Mouse (Mus musculus) forebrain, embryonic 15.5 days (tissue): ENCODE measurements around the gene Runx1. TPM values are rescaled to one million over a fixed set of nuclear protein-coding genes. Genes with fewer than 3 reads are reported as not detected.

Source experiments
- ATAC-seq: fragments of 200-750 bp; cut with Nextera tagmentation; replicated peaks from 2 replicates; pipeline ENCODE4 v1.8.0; 2017; ENCODE audit warnings: mild to moderate bottlenecking, moderate TSS enrichment, moderate library complexity
- H3K27ac ChIP-seq: fragments of 300-500 bp; sonication (generic); replicated peaks from 2 replicates; pipeline ENCODE4 v1.5.1; 2015; ENCODE audit warnings: mild to moderate bottlenecking, inconsistent platforms
- H3K27me3 ChIP-seq: fragments of 300-500 bp; sonication (generic); 2 replicates; pipeline ENCODE4 v1.6.1; 2015; ENCODE audit warnings: inconsistent platforms
- H3K36me3 ChIP-seq: fragments of 300-500 bp; sonication (generic); 2 replicates; pipeline ENCODE4 v1.6.1; 2015; ENCODE audit warnings: mild to moderate bottlenecking, inconsistent platforms
- H3K4me1 ChIP-seq: fragments of 300-500 bp; sonication (generic); 2 replicates; pipeline ENCODE4 v1.6.1; 2015; ENCODE audit warnings: inconsistent platforms
- H3K4me2 ChIP-seq: fragments of 300-500 bp; sonication (generic); replicated peaks from 2 replicates; pipeline ENCODE4 v1.6.1; 2015; ENCODE audit warnings: mild to moderate bottlenecking, inconsistent platforms
- H3K4me3 ChIP-seq: fragments of 300-500 bp; sonication (generic); 2 replicates; pipeline ENCODE4 v1.5.1; 2015; ENCODE audit warnings: mild to moderate bottlenecking, inconsistent platforms
- H3K9ac ChIP-seq: fragments of 300-500 bp; sonication (generic); replicated peaks from 2 replicates; pipeline ENCODE4 v1.6.1; 2015; ENCODE audit warnings: mild to moderate bottlenecking, inconsistent platforms
- H3K9me3 ChIP-seq: fragments of 300-500 bp; sonication (generic); 2 replicates; pipeline ENCODE4 v1.6.1; 2016; ENCODE audit warnings: inconsistent platforms
- WGBS: fragments of 180-500 bp; shearing (Covaris S2); methylation state at CpG from one replicate; pipeline ENCODE4 v1.1.7; 2015; ENCODE audit warnings: mixed read lengths; 5-methylcytosine and 5-hydroxymethylcytosine counted together
- polyA plus RNA-seq: library from polyadenylated mRNA; unstranded; fragments of >200 nt; fragmentation: Nextera tagmentation; extraction: Ambion mirVana; gene quantifications from 2 replicates; pipeline ENCODE4 v1.2.1, GENCODE M21; 2015

Gene Runx1
- polyA plus RNA-seq, 1 experiment from 2014 or later, result 0.39 TPM

DNA sequence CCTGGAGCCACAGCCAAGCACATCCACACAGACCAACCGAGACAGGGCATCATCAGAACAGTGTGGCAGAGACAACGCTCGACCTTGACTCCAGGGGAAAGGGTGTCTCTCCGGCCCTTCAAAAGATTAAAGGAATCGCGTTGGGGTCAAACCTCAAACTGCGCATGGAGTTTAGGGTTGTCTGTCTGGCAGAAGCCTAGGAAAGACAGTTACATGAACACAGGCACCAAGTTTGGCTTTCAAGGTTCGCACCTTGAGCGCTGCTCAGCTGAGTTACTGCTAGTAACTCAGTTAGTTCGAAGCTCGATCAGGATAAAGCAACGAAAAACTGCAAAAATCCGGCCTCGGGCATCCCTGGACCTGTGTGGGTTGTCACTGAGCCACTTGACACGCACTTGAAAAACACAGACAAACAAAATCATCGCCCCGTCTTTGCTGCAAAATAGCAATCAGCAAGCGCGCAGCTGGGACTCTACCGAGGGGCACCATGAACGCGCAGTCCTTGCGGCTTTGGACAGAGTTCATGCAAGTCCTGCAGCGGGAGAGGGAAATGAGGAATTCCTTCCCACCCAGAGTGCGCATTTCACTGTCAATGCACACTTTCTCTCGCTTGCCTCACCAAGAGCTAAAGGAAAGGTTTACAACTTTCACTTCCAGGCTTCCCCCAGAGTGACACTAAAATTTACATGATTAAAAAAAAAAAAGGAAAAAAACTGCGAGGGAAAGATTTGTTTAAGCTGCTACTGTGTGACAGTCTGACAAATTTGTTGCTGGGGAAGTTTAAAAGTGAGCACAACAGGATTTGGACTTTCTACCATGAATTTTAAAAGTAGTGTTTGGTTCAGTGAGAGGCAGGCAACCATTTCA is 126.2 kb downstream of the Runx1 start:
- peaks cover 43% of the 10 kb centered on the region for H3K4me1 ChIP-seq
- peaks cover 69% of the 10 kb centered on the region for H3K27me3 ChIP-seq
- H3K27ac ChIP-seq, result no peak overlapping the region
- no peak overlapping the region for H3K9ac ChIP-seq
- ATAC-seq, result no peak
- no peaks in the 10 kb centered on the region for H3K36me3 ChIP-seq
- no peaks in the 10 kb centered on the region for H3K9me3 ChIP-seq
- no peak overlapping the region for H3K4me3 ChIP-seq
- WGBS, result 2% methylated on average over 27 of the region's 27 CpGs
- no peak overlapping the region for H3K4me2 ChIP-seq

DNA sequence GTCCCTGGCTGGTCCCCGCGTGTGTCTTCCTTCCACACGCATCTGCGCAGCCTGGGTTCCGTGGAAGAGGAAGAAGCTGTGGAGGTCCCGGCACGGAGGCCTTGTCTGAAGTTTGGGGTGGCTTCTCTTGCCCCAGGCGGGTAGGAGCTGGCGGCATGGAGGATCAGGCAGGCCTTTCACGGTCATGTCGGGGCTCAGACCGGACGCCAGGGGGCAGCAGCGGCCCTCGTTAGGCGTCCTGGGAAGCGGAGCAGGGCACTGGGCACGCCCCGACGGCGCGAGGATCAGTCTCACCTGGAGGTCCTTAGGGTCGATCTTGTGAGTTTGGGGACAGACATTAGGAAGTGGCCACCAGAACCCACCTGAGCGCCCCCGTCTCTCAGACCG is 127.3 kb downstream of the Runx1 start:
- peak overlapping the region; percentile 90 for H3K4me2 ChIP-seq
- H3K4me3 ChIP-seq, result peak overlapping the region; percentile 48
- peaks cover 80% of the 10 kb centered on the region for H3K27me3 ChIP-seq
- peaks cover 46% of the 10 kb centered on the region for H3K4me1 ChIP-seq
- ATAC-seq, result peak; percentile 80
- H3K9me3 ChIP-seq, result no peaks in the 10 kb centered on the region
- H3K27ac ChIP-seq, result no peak overlapping the region
- H3K9ac ChIP-seq, result peak overlapping the region; percentile 5; the same call in 1 of the 2 replicates
- no peaks in the 10 kb centered on the region for H3K36me3 ChIP-seq
- under 1% methylated on average over 26 of the region's 26 CpGs for WGBS

DNA sequence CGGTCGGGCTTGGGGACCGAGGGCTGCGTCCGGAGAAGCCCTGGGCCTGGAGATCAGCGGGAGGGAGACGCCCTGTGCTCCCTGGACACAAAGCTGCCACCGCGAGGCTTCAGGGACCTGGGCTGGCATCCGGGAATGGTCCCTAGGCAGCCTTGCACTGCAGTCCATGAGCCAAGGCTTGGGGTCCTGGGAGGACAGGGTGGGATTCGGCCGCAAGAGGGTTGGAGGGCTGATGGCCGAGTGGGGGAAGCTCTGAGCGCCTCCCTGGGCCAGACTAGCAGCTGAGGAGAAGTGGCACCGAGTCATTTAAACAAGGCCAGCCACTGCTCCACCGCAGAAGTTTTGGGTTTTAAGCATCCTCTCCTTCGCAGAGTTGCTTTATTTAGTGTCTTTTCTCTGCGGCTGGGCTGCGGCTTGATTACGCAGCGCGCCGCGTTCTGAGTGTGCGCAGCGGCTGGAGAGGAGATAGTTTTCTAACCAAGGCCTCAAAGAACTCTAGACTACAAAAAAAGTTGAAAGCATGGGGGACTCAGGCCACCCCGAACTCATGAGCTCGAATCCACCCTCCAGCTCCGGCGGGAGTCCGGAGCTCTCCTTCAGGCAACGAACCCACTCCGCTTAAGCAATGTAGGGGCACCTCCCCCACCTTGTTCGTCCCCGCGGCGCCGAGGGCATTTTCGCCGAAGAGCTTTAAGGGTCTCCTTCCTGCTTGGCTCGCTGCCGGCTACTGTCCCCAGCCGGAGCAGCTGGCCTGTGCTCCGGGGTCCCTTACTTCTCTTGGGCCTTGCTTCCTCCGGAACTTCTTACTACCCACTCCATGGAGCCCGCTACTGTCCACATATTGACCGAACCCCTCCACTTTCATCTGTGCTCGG is 128.0 kb downstream of the Runx1 start:
- Histone ChIP-seq H3K4me3 (peak overlapping the region; percentile 48), H3K4me1 (peaks cover 46% of the 10 kb centered on the region), H3K27ac (no peak overlapping the region), H3K4me2 (peak overlapping the region; percentile 90), H3K36me3 (no peaks in the 10 kb centered on the region), H3K9me3 (no peaks in the 10 kb centered on the region), H3K27me3 (peaks cover 80% of the 10 kb centered on the region), H3K9ac (peak overlapping the region; percentile 32)
- peak; percentile 38 for ATAC-seq
- WGBS, result under 1% methylated on average over 48 of the region's 48 CpGs

DNA sequence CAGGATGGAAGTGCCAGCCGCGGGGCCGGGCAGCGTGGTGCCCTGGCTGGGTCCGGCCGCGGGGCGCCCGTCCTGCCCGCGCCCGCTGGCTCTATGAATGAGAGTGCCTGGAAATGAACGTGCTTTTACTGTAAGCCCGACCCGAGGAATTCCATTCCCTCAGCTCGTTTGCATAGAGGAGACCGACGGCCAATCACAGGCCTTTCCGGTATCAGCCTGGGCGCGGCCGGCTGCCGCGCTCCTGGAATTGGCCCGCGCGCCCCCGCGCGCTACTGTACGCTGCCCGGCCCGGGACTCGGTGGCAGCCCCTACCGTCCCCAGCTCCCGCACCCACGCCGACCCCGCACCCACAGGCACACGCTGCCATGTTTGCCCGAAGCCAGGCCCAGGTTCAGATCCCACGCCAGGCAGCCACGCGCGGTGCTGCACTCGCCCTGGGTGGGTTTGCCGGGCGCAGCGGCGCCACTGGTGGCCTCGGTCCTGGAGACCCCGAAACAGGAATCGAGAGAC is 128.7 kb downstream of the Runx1 start:
- peaks cover 46% of the 10 kb centered on the region for H3K4me1 ChIP-seq
- H3K36me3 ChIP-seq, result no peaks in the 10 kb centered on the region
- ATAC-seq, result peak; percentile 90
- H3K4me2 ChIP-seq, result peak overlapping the region; percentile 90
- no peak overlapping the region for H3K27ac ChIP-seq
- H3K9ac ChIP-seq, result peak overlapping the region; percentile 32; the same call in 1 of the 2 replicates
- H3K4me3 ChIP-seq, result peak overlapping the region; percentile 48
- WGBS, result under 1% methylated on average over 53 of the region's 53 CpGs
- H3K27me3 ChIP-seq, result peaks cover 84% of the 10 kb centered on the region
- no peaks in the 10 kb centered on the region for H3K9me3 ChIP-seq

DNA sequence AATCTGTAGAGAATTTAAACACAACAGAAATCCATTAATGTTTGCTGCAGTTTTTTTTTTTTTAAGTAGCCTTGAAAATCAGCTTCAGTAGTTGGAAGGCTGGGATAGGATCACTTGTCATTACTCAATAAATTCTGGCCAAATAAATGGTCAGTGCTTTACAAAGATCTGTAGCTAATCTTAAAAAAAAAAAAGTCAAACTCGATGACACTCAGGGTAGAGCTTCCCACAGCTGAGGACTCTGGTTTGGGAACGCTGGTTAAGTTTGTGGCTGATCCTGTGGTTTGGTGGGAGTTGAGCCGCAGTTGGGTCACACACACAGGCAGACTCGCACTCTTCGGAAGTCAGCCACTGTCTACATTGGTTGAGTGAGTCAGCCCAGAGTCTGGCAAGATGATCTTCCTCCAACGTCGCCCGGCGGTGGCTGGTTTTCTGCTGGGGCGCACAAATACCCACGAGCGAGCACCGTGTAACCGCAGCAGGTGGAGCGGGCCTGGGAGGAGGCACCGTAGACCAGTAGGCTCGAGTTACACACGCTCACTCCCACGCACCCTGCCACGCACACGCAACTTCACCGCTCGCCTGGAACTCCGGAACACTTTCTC is 129.4 kb downstream of the Runx1 start:
- H3K4me2 ChIP-seq, result peak overlapping the region; percentile 90
- WGBS, result under 1% methylated on average over 24 of the region's 24 CpGs
- H3K9ac ChIP-seq, result no peak overlapping the region
- H3K36me3 ChIP-seq, result no peaks in the 10 kb centered on the region
- no peak overlapping the region for H3K27ac ChIP-seq
- no peak for ATAC-seq
- no peaks in the 10 kb centered on the region for H3K9me3 ChIP-seq
- H3K4me3 ChIP-seq, result peak overlapping the region; percentile 48
- peaks cover 86% of the 10 kb centered on the region for H3K27me3 ChIP-seq
- peaks cover 46% of the 10 kb centered on the region for H3K4me1 ChIP-seq

DNA sequence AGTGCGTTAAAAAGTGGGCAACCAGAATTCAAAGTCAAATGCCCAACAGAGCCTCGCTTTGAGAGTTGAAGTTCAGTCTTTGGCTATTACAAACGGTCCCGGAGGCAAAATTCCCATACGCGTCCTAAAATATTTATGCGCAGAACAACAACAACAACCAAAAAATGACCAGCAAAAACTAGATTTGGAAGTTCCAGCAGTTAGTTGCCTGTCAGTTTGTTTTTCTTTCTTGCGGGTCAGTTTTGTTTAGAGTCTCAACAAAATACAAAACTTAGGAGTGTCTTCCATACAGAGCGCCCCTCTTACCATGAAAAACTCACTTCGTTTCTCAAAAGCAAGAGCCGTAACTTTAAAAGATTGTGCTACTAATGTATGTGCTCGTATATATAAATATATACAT is 130.0 kb downstream of the Runx1 start:
- H3K4me3 ChIP-seq, result 0 out of 2 replicates have a peak overlapping the region, but pooled peaks have one; percentile 1
- no peak overlapping the region for H3K27ac ChIP-seq
- H3K9ac ChIP-seq, result no peak overlapping the region
- H3K4me1 ChIP-seq, result peaks cover 46% of the 10 kb centered on the region
- WGBS, result 9% methylated on average over 12 of the region's 12 CpGs
- no peaks in the 10 kb centered on the region for H3K9me3 ChIP-seq
- no peaks in the 10 kb centered on the region for H3K36me3 ChIP-seq
- H3K27me3 ChIP-seq, result peaks cover 88% of the 10 kb centered on the region
- no peak overlapping the region for H3K4me2 ChIP-seq
- no peak for ATAC-seq

DNA sequence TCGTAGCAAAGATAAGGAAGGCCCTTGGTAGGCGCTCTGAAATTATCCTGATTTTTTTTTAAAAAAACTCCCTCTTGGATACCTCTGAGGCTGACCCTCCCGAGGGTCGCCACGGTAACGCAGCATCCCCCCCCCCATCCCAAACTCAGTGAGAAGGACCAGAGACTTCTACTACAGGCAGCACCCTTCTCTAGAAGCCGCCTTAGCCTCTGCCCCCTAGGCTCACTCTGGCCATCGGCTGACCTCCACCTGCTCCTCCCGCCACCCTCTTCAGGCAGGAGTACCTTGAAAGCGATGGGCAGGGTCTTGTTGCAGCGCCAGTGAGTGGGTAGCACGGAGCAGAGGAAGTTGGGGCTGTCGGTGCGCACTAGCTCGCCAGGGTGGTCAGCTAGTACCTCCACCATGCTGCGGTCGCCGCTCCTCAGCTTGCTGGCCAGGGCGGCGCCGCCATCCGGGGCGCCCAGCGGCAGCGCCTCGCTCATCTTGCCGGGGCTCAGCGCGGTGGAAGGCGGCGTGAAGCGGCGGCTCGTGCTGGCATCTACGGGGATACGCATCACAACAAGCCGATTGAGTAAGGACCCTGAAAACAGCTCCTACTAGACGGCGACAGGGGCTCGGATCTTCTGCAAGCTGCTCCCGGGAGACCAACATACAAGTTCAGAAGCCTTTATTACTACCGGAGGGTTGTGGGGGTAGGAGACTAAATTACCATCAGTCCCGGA is 130.6 kb downstream of the Runx1 start:
- peak overlapping the region; percentile 1; the same call in 1 of the 2 replicates for H3K4me3 ChIP-seq
- H3K27ac ChIP-seq, result no peak overlapping the region
- H3K9ac ChIP-seq, result no peak overlapping the region
- H3K9me3 ChIP-seq, result no peaks in the 10 kb centered on the region
- ATAC-seq, result no peak
- peaks cover 87% of the 10 kb centered on the region for H3K27me3 ChIP-seq
- peaks cover 46% of the 10 kb centered on the region for H3K4me1 ChIP-seq
- H3K36me3 ChIP-seq, result no peaks in the 10 kb centered on the region
- under 1% methylated on average over 43 of the region's 43 CpGs for WGBS
- H3K4me2 ChIP-seq, result peak overlapping the region; percentile 10

DNA sequence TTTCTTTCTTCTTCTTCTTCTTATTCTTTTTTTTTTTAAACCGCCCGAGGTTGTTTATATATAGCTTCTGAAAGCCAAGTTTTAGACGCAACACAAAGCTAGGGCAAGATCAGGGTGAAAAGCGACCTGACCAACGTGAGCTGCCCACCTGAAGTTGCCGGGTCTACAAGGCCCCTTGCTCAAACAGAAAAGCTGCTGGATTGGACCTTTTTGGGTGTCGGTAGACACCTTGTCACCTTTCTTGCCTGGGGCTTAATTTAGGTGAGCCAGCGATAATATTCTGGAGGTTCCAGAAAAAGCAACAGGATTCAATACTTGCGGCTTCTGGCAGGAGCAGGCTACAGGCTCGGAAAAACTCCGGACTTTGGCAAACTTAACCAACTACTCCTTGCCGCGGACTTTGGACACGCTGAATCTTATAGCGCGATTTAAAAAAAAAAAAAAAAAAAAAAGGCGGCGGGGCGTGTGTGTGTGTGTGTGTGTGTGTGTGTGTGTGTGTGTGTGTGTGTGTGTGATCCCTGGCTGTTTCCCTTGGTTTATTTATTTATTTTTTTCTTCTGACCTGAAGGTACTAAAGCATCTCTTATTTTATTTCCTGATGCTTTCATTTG is 131.3 kb downstream of the Runx1 start:
- peaks cover 85% of the 10 kb centered on the region for H3K27me3 ChIP-seq
- no peak overlapping the region for H3K4me2 ChIP-seq
- peaks cover 42% of the 10 kb centered on the region for H3K4me1 ChIP-seq
- no peaks in the 10 kb centered on the region for H3K36me3 ChIP-seq
- no peak for ATAC-seq
- H3K27ac ChIP-seq, result no peak overlapping the region
- H3K9ac ChIP-seq, result no peak overlapping the region
- WGBS, result 2% methylated on average over 17 of the region's 19 CpGs
- H3K4me3 ChIP-seq, result no peak overlapping the region
- no peaks in the 10 kb centered on the region for H3K9me3 ChIP-seq

DNA sequence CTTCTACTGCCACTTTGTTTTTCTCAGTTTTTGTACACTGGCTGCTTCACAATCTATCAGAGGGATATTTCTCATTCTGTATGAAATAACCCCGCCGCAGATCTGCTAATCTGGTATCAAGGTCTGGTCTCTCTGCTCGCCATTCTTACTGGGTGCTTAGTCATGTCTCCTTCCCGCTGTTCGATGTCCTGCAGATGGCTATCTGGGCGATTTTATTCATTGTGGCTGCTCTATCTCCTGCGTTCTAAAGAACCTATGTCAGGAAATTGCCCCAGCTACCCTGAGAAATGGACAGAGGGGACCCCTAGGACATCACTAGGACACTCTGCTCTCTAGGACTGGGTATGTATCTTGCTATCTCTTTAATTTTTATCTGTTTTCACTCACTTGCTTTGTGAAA is 135.2 kb downstream of the Runx1 start:
- Histone ChIP-seq H3K9ac (no peak overlapping the region), H3K4me1 (peaks cover 11% of the 10 kb centered on the region), H3K27ac (no peak overlapping the region), H3K9me3 (no peaks in the 10 kb centered on the region), H3K4me2 (no peak overlapping the region), H3K36me3 (no peaks in the 10 kb centered on the region), H3K4me3 (no peak overlapping the region), H3K27me3 (peaks cover 52% of the 10 kb centered on the region)
- no peak for ATAC-seq
- 75% methylated on average over 7 of the region's 7 CpGs for WGBS

DNA sequence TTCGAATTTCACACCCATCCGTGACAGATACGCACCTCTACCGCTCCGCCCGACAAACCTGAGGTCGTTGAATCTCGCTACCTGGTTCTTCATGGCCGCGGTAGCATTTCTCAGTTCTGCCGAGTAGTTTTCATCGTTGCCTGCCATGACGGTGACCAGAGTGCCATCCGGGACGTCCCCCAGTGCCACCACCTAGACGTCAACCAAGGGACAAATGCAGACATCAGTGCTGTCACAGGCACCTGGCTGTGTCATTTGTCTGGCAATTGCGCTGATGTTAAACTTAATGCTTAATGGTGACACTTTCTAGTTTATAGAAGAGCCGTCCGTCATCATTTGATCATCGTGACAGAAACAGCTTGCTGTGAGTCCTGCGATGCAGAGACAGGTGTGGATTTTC is 137.0 kb downstream of the Runx1 start:
- peaks cover 38% of the 10 kb centered on the region for H3K27me3 ChIP-seq
- H3K9ac ChIP-seq, result no peak overlapping the region
- ATAC-seq, result no peak
- H3K4me2 ChIP-seq, result no peak overlapping the region
- no peak overlapping the region for H3K4me3 ChIP-seq
- no peaks in the 10 kb centered on the region for H3K4me1 ChIP-seq
- no peaks in the 10 kb centered on the region for H3K36me3 ChIP-seq
- H3K9me3 ChIP-seq, result no peaks in the 10 kb centered on the region
- H3K27ac ChIP-seq, result no peak overlapping the region
- 96% methylated on average over 21 of the region's 21 CpGs for WGBS

DNA sequence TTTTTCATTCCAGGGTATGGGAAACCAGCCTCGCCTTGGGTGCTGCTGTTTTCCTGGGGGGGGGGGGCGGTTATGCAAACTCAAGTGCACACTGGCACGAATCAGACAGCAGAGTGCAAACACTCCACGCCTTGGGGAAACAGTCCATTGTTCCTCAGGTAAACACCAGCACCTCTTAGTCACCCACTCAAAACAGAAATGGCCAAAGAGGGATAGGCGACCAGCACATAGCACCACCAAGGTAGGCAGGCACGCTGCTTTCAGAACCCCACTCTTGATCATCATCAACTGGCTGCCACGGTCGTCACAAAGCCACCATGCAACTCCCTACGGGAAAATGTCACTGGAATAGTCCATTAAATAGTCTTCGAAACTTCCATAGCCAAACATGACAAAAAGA is 139.0 kb downstream of the Runx1 start:
- no peaks in the 10 kb centered on the region for H3K9me3 ChIP-seq
- H3K36me3 ChIP-seq, result no peaks in the 10 kb centered on the region
- H3K27ac ChIP-seq, result no peak overlapping the region
- no peak overlapping the region for H3K9ac ChIP-seq
- 85% methylated on average over 10 of the region's 10 CpGs for WGBS
- H3K4me1 ChIP-seq, result no peaks in the 10 kb centered on the region
- H3K27me3 ChIP-seq, result peaks cover 22% of the 10 kb centered on the region
- no peak for ATAC-seq
- H3K4me3 ChIP-seq, result no peak overlapping the region
- no peak overlapping the region for H3K4me2 ChIP-seq
